ENCODE assay signal across 14 mouse cellular contexts in genomic region chr4:100171483-100171898, GRCm38 (mm10).
A peak's percentile ranks its signal among the peaks of the same experiment; 100 is the strongest.
DNase-seq lines count a peak whose midpoint lies in the region; ATAC-seq lines count a peak whose summit lies in the region.
"Had no signal": no experiment of that assay in that cellular context is flagged by ENCODE, and none has a peak within 500 bp of the region (broad histone marks: within the 10 kb centered on the region; RNA-seq: fewer than 3 reads in every experiment).

No protein-coding gene starts in this region.

- no peaks in the 10 kb centered on the region for H3K9me3 ChIP-seq in heart, embryonic 14.5 days (ENCODE audit: control insufficient read depth, low read length)
- no peaks in the 10 kb centered on the region for H3K9me3 ChIP-seq in limb, embryonic 12.5 days
- no peaks in the 10 kb centered on the region for H3K9me3 ChIP-seq in forebrain, embryonic 14.5 days (replicated peaks; ENCODE audit: control insufficient read depth, low read length)

- H3K36me3 ChIP-seq in heart, embryonic 14.5 days (ENCODE audit: control insufficient read depth, insufficient read depth, low read length): no peaks in the 10 kb centered on the region
- no peaks in the 10 kb centered on the region for H3K36me3 ChIP-seq in limb, embryonic 12.5 days
- H3K36me3 ChIP-seq in forebrain, embryonic 14.5 days (ENCODE audit: control insufficient read depth, insufficient read depth, low read length): no peaks in the 10 kb centered on the region

- ATAC-seq in heart, embryonic 14.5 days (ENCODE audit: insufficient number of reproducible peaks, insufficient read depth, low FRiP score, low read depth): no peak
- ATAC-seq in limb, embryonic 12.5 days (ENCODE audit: insufficient number of reproducible peaks, insufficient read depth, low FRiP score, low TSS enrichment, low read depth): 0 out of 2 replicates have a peak, but pooled peaks have one; percentile 52
- no peak for ATAC-seq in erythroid progenitor cell, adult 5-6 weeks (replicated peaks; ENCODE audit: low FRiP score, poor library complexity, severe bottlenecking)
- no peak for ATAC-seq in forebrain, embryonic 14.5 days
- ATAC-seq: forebrain, embryonic 16.5 days; intestine, postnatal 0 days; lung, postnatal 0 days had no signal

- no peak overlapping the region for H3K4me2 ChIP-seq in heart, embryonic 14.5 days (ENCODE audit: low read length)
- H3K4me2 ChIP-seq in limb, embryonic 12.5 days: peak overlapping the region; percentile 33
- H3K4me2 ChIP-seq in forebrain, embryonic 14.5 days (ENCODE audit: low read length): no peak overlapping the region

- no peaks in the 10 kb centered on the region for H3K27me3 ChIP-seq in heart, embryonic 14.5 days (ENCODE audit: control insufficient read depth, insufficient read depth, low read length)
- no peaks in the 10 kb centered on the region for H3K27me3 ChIP-seq in limb, embryonic 12.5 days
- H3K27me3 ChIP-seq in forebrain, embryonic 14.5 days (replicated peaks; ENCODE audit: control insufficient read depth, insufficient read depth, low read length): no peaks in the 10 kb centered on the region
- H3K27me3 ChIP-seq: CH12.LX had no signal

- 37% methylated on average over 5 of the region's 5 CpGs for WGBS in heart, embryonic 14.5 days
- WGBS in limb, embryonic 12.5 days: 10% methylated on average over 5 of the region's 5 CpGs
- 72% methylated on average over 5 of the region's 5 CpGs for WGBS in forebrain, embryonic 14.5 days

- H3K27ac ChIP-seq in heart, embryonic 14.5 days (replicated peaks in 1 of 2; ENCODE audit: control insufficient read depth in 1 of 2, insufficient read depth in 1 of 2, low read depth in 2 of 2, low read length in 2 of 2): peak overlapping the region; percentile 26 to 44; a peak in 1 of 4 replicates
- H3K27ac ChIP-seq in limb, embryonic 12.5 days: peak overlapping the region; percentile 70; the same call in 1 of the 2 replicates
- H3K27ac ChIP-seq in forebrain, embryonic 14.5 days (ENCODE audit: low read depth, low read length): no peak overlapping the region

- H3K4me1 ChIP-seq in heart, embryonic 14.5 days (ENCODE audit: control insufficient read depth in 2 of 2, insufficient read depth in 2 of 2, low read length in 2 of 2): peaks cover 17 to 27% of the 10 kb centered on the region in 2 experiments
- H3K4me1 ChIP-seq in limb, embryonic 12.5 days (replicated peaks): peaks cover 46% of the 10 kb centered on the region
- H3K4me1 ChIP-seq in forebrain, embryonic 14.5 days (ENCODE audit: control insufficient read depth, insufficient read depth, low read length): 0 out of 2 replicates have a peak, but pooled peaks cover 5% of the 10 kb centered on the region

- H3K9ac ChIP-seq in heart, embryonic 14.5 days (ENCODE audit: low read length): no peak overlapping the region
- H3K9ac ChIP-seq in limb, embryonic 12.5 days (replicated peaks): no peak overlapping the region
- no peak overlapping the region for H3K9ac ChIP-seq in forebrain, embryonic 14.5 days (ENCODE audit: low read length)

- no peak for DNase-seq in heart, postnatal 36 days
- DNase-seq in adrenal gland, adult 8-10 months: peak; percentile 45
- peak; percentile 64 for DNase-seq in embryo, embryonic 11 days
- DNase-seq in forebrain, embryonic 14.5 days (ENCODE audit: low spot score): no peak
- DNase-seq: cerebellum, postnatal 36 days; right cerebral cortex, postnatal 4 days had no signal

- no peak overlapping the region for H3K4me3 ChIP-seq in heart, embryonic 14.5 days (ENCODE audit: control insufficient read depth in 1 of 2, insufficient read depth in 1 of 2, low read depth in 1 of 2, low read length in 2 of 2)
- no peak overlapping the region for H3K4me3 ChIP-seq in limb, embryonic 12.5 days (replicated peaks)
- no peak overlapping the region for H3K4me3 ChIP-seq in forebrain, embryonic 14.5 days (ENCODE audit: low read depth, low read length)
- H3K4me3 ChIP-seq: myocyte had no signal

- intact Hi-C loops in heart, postnatal 36 days (cut with DNase I): no loop called here

Comparison
In these comparisons a context has a peak if more than half of its experiments do, and no peak if none do; other contexts are left out.
1. DNase-seq: peak in adrenal gland, adult 8-10 months (single experiment) and embryo, embryonic 11 days (single experiment); none in heart, postnatal 36 days (0 of 2) and forebrain, embryonic 14.5 days (single experiment).